Mouse (Mus musculus): ENCODE data around the gene Ribc1. TPM values are rescaled to one million over a fixed set of nuclear protein-coding genes. Genes with fewer than 3 reads are reported as not detected.

Ribc1 gene
- polyA plus RNA-seq (2015; fragmentation: Nextera tagmentation; extraction: Ambion mirVana), result 1.4 and 1.8 TPM in 2 replicates

GRCm38 (mm10) chrX:152016151-152017145 is at the start of gene Ribc1, which contains the start of gene Smc1a:
TSS of gene Ribc1 (minus strand) at chrX:152016295.
TSS of gene Smc1a (plus strand) at chrX:152016428.
- 22% methylated on average over 64 of the region's 64 CpGs for WGBS
- peaks cover 25% of the 10 kb centered on the region for H3K27me3 ChIP-seq (replicated peaks)
- peak within 1 kb of the TSS; percentile 61 for H3K4me2 ChIP-seq
- peak within 1 kb of the TSS; percentile 53 for H3K4me3 ChIP-seq (replicated peaks)
- no peaks in the 10 kb centered on the region for H3K9me3 ChIP-seq (replicated peaks)
- H3K4me1 ChIP-seq, result peaks cover 5% of the 10 kb centered on the region
- no peaks in the 10 kb centered on the region for H3K36me3 ChIP-seq
- H3K27ac ChIP-seq (replicated peaks), result peak within 1 kb of the TSS; percentile 91
- ATAC-seq (ENCODE audit: low FRiP score), result peak; percentile 99
- peak within 1 kb of the TSS; percentile 55 for H3K9ac ChIP-seq (replicated peaks)

DNA sequence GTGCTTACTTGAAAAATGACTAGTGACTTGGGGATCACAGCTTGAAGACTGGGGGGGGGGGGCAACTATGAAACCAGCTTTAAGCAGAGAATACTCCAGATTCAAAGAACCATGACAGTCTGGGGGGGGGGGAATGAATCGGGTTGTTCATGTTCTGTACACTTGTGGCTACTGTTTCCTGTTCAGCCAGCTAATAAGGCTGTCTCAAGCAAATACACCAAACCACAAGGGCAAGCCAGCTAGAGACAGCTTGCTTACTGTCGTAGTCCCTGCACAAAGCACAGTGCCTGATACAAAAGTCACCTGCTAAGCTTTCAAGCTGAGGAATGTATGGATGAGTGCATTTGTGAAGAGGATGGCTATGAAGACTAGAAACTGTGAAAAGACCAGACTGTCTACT is 49.6 kb upstream of the Ribc1 start:
- Histone ChIP-seq H3K27ac (replicated peaks) (no peak overlapping the region), H3K9me3 (replicated peaks) (no peaks in the 10 kb centered on the region), H3K4me1 (no peaks in the 10 kb centered on the region), H3K27me3 (replicated peaks) (peaks cover 46% of the 10 kb centered on the region), H3K4me3 (replicated peaks) (no peak overlapping the region), H3K9ac (replicated peaks) (no peak overlapping the region), H3K36me3 (peaks cover 11% of the 10 kb centered on the region), H3K4me2 (no peak overlapping the region)
- no peak for ATAC-seq (ENCODE audit: low FRiP score)
- 80% methylated on average over 2 of the region's 2 CpGs for WGBS

DNA sequence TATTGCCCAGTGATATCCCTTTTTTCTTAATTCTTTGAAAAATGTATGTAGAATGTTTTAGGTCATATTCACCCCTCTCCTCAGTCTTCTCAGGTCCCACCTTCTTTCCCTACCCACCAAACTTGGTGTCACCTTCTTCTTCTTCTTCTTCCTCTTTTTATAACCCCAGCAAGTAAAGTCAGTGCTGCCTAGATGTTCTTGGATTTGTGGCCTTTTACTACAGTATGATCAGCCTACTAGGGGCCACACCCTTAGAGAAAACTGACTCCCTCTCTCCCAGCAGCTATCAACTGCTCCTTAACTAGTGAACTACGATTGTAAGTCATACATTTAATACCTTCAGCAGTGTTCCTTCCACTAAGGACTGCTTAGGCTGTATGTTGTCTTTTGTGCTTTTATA is 38.0 kb upstream of the Ribc1 start:
- no peak overlapping the region for H3K27ac ChIP-seq (replicated peaks)
- H3K9me3 ChIP-seq (replicated peaks), result no peaks in the 10 kb centered on the region
- no peak for ATAC-seq (ENCODE audit: low FRiP score)
- H3K27me3 ChIP-seq (replicated peaks), result peaks cover 34% of the 10 kb centered on the region
- no peak overlapping the region for H3K4me2 ChIP-seq
- H3K9ac ChIP-seq (replicated peaks), result no peak overlapping the region
- no peaks in the 10 kb centered on the region for H3K4me1 ChIP-seq
- no peak overlapping the region for H3K4me3 ChIP-seq (replicated peaks)
- peaks cover 1% of the 10 kb centered on the region; the same call in 1 of the 2 replicates for H3K36me3 ChIP-seq
- 94% methylated on average over 1 of the region's 1 CpGs for WGBS

GRCm38 (mm10) chrX:152052546-152052945 is 36.5 kb upstream of the Ribc1 start:
- WGBS, result 84% methylated on average over 3 of the region's 3 CpGs
- Histone ChIP-seq H3K27ac (replicated peaks) (no peak overlapping the region), H3K4me2 (no peak overlapping the region), H3K4me1 (no peaks in the 10 kb centered on the region), H3K4me3 (replicated peaks) (no peak overlapping the region), H3K27me3 (replicated peaks) (peaks cover 31% of the 10 kb centered on the region), H3K36me3 (0 out of 2 replicates have a peak, but pooled peaks cover 3% of the 10 kb centered on the region), H3K9ac (replicated peaks) (no peak overlapping the region), H3K9me3 (replicated peaks) (no peaks in the 10 kb centered on the region)
- ATAC-seq (ENCODE audit: low FRiP score), result no peak

DNA sequence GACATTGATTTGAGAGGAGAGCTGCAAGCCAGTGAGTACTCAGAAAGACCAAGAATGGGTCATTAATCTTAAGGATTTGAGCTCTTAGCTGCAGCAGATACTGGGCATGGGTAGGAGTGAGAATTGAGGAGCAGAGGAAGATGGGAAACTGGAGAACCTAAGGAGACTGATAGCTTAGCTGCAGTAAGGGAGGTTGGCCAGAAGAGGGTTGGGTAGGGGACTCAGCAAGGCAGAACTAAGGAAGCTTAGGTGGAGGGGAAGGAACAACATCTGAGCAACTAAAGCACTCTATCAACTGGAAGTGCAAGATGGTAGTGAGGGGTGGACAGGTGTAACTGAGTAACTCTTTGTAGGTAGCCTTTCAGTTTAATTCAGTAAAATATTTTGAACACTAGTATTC is 31.1 kb upstream of the Ribc1 start:
- ATAC-seq (ENCODE audit: low FRiP score), result no peak
- no peaks in the 10 kb centered on the region for H3K9me3 ChIP-seq (replicated peaks)
- no peak overlapping the region for H3K4me2 ChIP-seq
- H3K9ac ChIP-seq (replicated peaks), result no peak overlapping the region
- H3K4me3 ChIP-seq (replicated peaks), result no peak overlapping the region
- H3K36me3 ChIP-seq, result 0 out of 2 replicates have a peak, but pooled peaks cover 5% of the 10 kb centered on the region
- peaks cover 35% of the 10 kb centered on the region for H3K27me3 ChIP-seq (replicated peaks)
- H3K4me1 ChIP-seq, result no peaks in the 10 kb centered on the region
- no peak overlapping the region for H3K27ac ChIP-seq (replicated peaks)

GRCm38 (mm10) chrX:152039865-152040264 is 23.8 kb upstream of the Ribc1 start:
- peaks cover 31% of the 10 kb centered on the region for H3K27me3 ChIP-seq (replicated peaks)
- no peak for ATAC-seq (ENCODE audit: low FRiP score)
- H3K36me3 ChIP-seq, result 0 out of 2 replicates have a peak, but pooled peaks cover 6% of the 10 kb centered on the region
- no peaks in the 10 kb centered on the region for H3K4me1 ChIP-seq
- H3K4me3 ChIP-seq (replicated peaks), result no peak overlapping the region
- no peak overlapping the region for H3K27ac ChIP-seq (replicated peaks)
- H3K9me3 ChIP-seq (replicated peaks), result no peaks in the 10 kb centered on the region
- no peak overlapping the region for H3K4me2 ChIP-seq
- H3K9ac ChIP-seq (replicated peaks), result no peak overlapping the region

DNA sequence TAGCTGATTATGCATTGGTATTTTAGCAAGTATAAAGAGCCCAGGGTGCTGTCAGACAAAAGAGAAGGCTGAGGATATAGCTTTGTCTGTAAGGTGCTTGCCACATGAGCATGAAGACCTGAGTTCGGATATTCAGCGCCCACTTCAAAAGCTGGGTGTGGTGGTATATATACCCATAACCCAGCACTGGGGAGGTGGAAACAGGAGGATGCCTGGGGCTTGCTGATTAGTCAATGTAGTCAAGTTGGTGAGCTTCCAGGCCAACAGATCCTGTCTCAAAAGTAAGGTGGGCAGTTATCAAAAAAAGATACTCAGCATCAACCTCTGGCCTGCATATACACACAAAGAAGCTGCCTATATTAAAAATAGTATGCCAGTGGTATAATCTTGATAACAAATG is 3.2 kb upstream of the Ribc1 start:
- 92% methylated on average over 2 of the region's 2 CpGs for WGBS
- Histone ChIP-seq H3K4me3 (replicated peaks) (no peak overlapping the region), H3K4me2 (no peak overlapping the region), H3K27me3 (replicated peaks) (peaks cover 24% of the 10 kb centered on the region), H3K9me3 (replicated peaks) (no peaks in the 10 kb centered on the region), H3K27ac (replicated peaks) (no peak overlapping the region), H3K9ac (replicated peaks) (no peak overlapping the region), H3K4me1 (peaks cover 5% of the 10 kb centered on the region), H3K36me3 (0 out of 2 replicates have a peak, but pooled peaks cover 5% of the 10 kb centered on the region)
- no peak for ATAC-seq (ENCODE audit: low FRiP score)

DNA sequence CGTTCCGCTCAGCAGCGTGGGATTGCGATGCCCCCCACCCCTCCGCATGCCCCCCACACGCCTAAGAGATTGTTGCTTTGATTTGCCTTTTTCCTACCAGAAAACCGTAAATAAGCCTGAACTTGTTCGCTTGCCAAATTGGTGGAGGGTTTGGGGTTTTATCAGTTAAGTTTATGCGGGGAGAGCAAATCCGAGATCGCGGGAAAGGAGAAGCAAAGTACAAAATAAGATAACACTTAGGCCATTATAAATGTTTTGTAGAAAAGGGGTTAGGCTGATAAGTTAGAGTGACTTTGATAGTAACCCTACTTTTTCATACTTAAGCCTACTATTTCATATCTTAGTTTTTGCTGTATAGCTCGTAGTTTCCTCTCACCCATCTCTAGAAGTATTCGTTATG is 1.1 kb upstream of the Ribc1 start:
- no peaks in the 10 kb centered on the region for H3K9me3 ChIP-seq (replicated peaks)
- WGBS, result 25% methylated on average over 14 of the region's 14 CpGs
- H3K4me2 ChIP-seq, result peak overlapping the region; percentile 57
- H3K4me3 ChIP-seq (replicated peaks), result peak overlapping the region; percentile 53
- peak overlapping the region; percentile 91 for H3K27ac ChIP-seq (replicated peaks)
- H3K27me3 ChIP-seq (replicated peaks), result peaks cover 22% of the 10 kb centered on the region
- H3K36me3 ChIP-seq, result no peaks in the 10 kb centered on the region
- peaks cover 5% of the 10 kb centered on the region for H3K4me1 ChIP-seq
- no peak for ATAC-seq (ENCODE audit: low FRiP score)
- H3K9ac ChIP-seq (replicated peaks), result peak overlapping the region; percentile 55

DNA sequence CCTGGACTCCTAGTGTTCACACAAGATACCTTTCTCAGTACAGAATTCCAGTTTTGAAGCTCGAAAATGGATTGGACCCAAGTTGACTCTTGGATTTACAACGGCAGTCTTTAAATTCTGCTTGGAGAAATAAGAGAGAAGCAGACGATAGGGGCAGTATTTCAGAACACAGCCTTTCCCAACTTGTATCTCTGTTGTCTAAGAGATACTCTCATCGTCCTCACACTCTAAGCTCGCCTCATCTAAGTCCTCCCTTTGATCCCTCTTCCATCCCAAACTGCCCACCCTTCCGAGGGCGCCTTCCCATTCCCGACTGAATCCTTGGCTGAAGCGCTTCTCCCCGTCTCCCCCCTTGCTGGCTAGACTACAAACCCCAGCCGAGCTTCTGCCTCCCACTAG is 344 bp downstream of the Ribc1 start:
- peaks cover 5% of the 10 kb centered on the region for H3K4me1 ChIP-seq
- H3K9ac ChIP-seq (replicated peaks), result peak overlapping the region; percentile 43
- no peaks in the 10 kb centered on the region for H3K36me3 ChIP-seq
- H3K9me3 ChIP-seq (replicated peaks), result no peaks in the 10 kb centered on the region
- peak overlapping the region; percentile 61 for H3K4me2 ChIP-seq
- H3K27ac ChIP-seq (replicated peaks), result peak overlapping the region; percentile 84
- H3K27me3 ChIP-seq (replicated peaks), result peaks cover 26% of the 10 kb centered on the region
- peak overlapping the region; percentile 53 for H3K4me3 ChIP-seq (replicated peaks)
- ATAC-seq (ENCODE audit: low FRiP score), result peak; percentile 53
- WGBS, result 22% methylated on average over 11 of the region's 11 CpGs

- 86% methylated on average over 1 of the region's 1 CpGs for WGBS
- Histone ChIP-seq H3K9ac (replicated peaks) (no peak overlapping the region), H3K27ac (replicated peaks) (no peak overlapping the region), H3K36me3 (no peaks in the 10 kb centered on the region), H3K4me1 (no peaks in the 10 kb centered on the region), H3K4me3 (replicated peaks) (no peak overlapping the region), H3K9me3 (replicated peaks) (no peaks in the 10 kb centered on the region), H3K4me2 (no peak overlapping the region), H3K27me3 (replicated peaks) (peaks cover 47% of the 10 kb centered on the region)
- ATAC-seq (ENCODE audit: low FRiP score), result no peak
Observed at GRCm38 (mm10) chrX:152007863-152008262, 8.2 kb downstream of the Ribc1 start.

DNA sequence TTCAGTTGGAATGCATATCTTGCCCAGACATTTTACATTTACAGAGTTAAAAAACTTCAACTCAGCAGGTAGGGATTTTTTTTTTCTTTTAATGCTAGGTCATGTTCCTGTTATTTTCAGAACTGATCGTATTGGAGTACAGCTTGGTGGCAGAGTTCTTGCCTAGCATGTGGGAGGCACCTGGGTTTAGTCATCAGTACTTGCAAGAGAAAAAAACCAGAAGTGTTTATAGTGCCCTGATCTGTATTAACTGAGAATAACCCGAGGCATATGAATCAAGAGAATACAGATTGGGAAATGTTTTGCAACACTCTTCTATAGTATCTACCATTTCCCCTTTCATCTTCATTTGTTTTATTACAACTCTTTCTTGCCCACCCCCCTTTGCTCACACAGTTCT is 13.2 kb downstream of the Ribc1 start:
- no peak for ATAC-seq (ENCODE audit: low FRiP score)
- Histone ChIP-seq H3K4me2 (peak overlapping the region; percentile 62), H3K27ac (replicated peaks) (no peak overlapping the region), H3K9me3 (replicated peaks) (no peaks in the 10 kb centered on the region), H3K27me3 (replicated peaks) (peaks cover 43% of the 10 kb centered on the region), H3K36me3 (no peaks in the 10 kb centered on the region), H3K9ac (replicated peaks) (no peak overlapping the region), H3K4me3 (replicated peaks) (no peak overlapping the region), H3K4me1 (0 out of 2 replicates have a peak, but pooled peaks cover 3% of the 10 kb centered on the region)
- 82% methylated on average over 2 of the region's 2 CpGs for WGBS
